Mouse (Mus musculus) heart, postnatal 0 days (tissue): ENCODE results near the gene Cux1.

Experiments
- CTCF ChIP-seq: IDR thresholded peaks from 2 replicates; pipeline ENCODE4 v1.5.1; 2016; ENCODE audit warnings: antibody characterized with exemption, control low read depth, low read depth
- EP300 ChIP-seq: IDR thresholded peaks from 2 replicates; pipeline ENCODE4 v1.6.1; 2016; ENCODE audit warnings: antibody characterized with exemption, low read depth

GRCm38 (mm10) chr5:136583256-136583655 lies 16.0 kb upstream of the Cux1 start:
- TF ChIP-seq CTCF (no peak), EP300 (no peak)
